Mouse (Mus musculus): Measurements from ENCODE around the gene Gm21650. TPM values are rescaled to one million over a fixed set of nuclear protein-coding genes. Genes with fewer than 3 reads are reported as not detected.
"Not testable (repeated sequence)": the region's sequence is repeated elsewhere in the genome, so short reads cannot be mapped to it uniquely, and the experiment has no call there.

Gene Gm21650
- total RNA-seq (2017): not detected in 3 replicates

- ATAC-seq (replicated peaks; ENCODE audit: insufficient number of reproducible peaks, low FRiP score, low TSS enrichment, poor library complexity, severe bottlenecking): not testable (repeated sequence)
These were observed at the start of gene Gm21650 for GRCm38 (mm10) chrY:77692508-77692907. Gene Gm21650 (plus strand): TSS chrY:77692808.
